ENCODE assay signal across 10 mouse cellular contexts in the genomic region with DNA sequence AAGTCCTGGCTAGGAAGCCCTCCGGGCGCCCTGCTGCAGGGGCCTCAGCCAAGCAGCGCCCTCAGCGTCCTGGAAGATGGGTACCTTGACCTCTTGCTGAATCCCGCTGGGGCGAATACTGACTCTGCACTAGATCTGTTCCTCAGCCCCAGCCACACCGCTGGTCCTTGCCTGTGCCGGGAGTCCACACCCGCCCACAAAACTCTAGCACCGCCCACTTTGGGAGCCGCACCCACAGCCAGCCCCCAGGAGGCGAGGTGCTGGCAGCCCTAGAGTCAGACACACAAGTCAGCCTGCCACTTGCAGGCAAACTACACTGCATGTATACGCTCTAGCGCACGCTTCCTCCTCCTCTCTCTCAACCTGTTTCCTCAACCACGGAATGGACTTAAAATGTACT. TPM values are rescaled to one million over a fixed set of nuclear protein-coding genes. Genes with fewer than 3 reads are reported as not detected.
DNase-seq lines count a peak whose midpoint lies in the region; ATAC-seq and TF ChIP-seq lines count a peak whose summit lies in the region.
"Had no signal": no experiment of that assay in that cellular context is flagged by ENCODE, and none has a peak within 500 bp of the region (broad histone marks: within the 10 kb centered on the region; RNA-seq: fewer than 3 reads in every experiment).

Gene Npy4r (minus strand): TSS at position 148 of the 400 bp plus-strand sequence.

- no peak within 1 kb of the TSS for H3K27ac ChIP-seq in hindbrain, embryonic 13.5 days
- H3K27ac ChIP-seq in limb, embryonic 14.5 days (replicated peaks; ENCODE audit: low read depth, low read length) = no peak within 1 kb of the TSS
- no peak within 1 kb of the TSS for H3K27ac ChIP-seq in midbrain, embryonic 13.5 days

- ATAC-seq in hindbrain, embryonic 13.5 days (ENCODE audit: low FRiP score) = no peak
- no peak for ATAC-seq in limb, embryonic 14.5 days (ENCODE audit: low FRiP score, low read depth)
- ATAC-seq in midbrain, embryonic 13.5 days = 0 out of 2 replicates have a peak, but pooled peaks have one; percentile 54

- H3K4me3 ChIP-seq in hindbrain, embryonic 13.5 days = no peak within 1 kb of the TSS
- no peak within 1 kb of the TSS for H3K4me3 ChIP-seq in limb, embryonic 14.5 days (replicated peaks; ENCODE audit: low read length)
- no peak within 1 kb of the TSS for H3K4me3 ChIP-seq in midbrain, embryonic 13.5 days (replicated peaks)

- peak; percentile 14 for DNase-seq in right cerebral cortex, adult 18-20 months
- DNase-seq in right cerebral cortex, postnatal 36 days (ENCODE audit: low spot score in 2 of 2) = no peak
- DNase-seq in gastrocnemius, adult 18-20 months (ENCODE audit: low spot score) = peak; percentile 60
- peak; percentile 16 for DNase-seq in limb, embryonic 14.5 days (ENCODE audit: low spot score)
- peak; percentile 4 to 25 for DNase-seq in thymus, postnatal 36 days
- no peak for DNase-seq in layer of hippocampus, adult 8-10 months (ENCODE audit: low spot score in 2 of 2)

- WGBS in hindbrain, embryonic 13.5 days = 21% methylated on average over 16 of the region's 16 CpGs
- 16% methylated on average over 14 of the region's 16 CpGs for WGBS in limb, embryonic 14.5 days
- 19% methylated on average over 16 of the region's 16 CpGs for WGBS in midbrain, embryonic 13.5 days

- 0 out of 2 replicates have a peak within 1 kb of the TSS, but pooled peaks have one; percentile 13 for H3K4me2 ChIP-seq in hindbrain, embryonic 13.5 days
- H3K4me2 ChIP-seq in limb, embryonic 14.5 days (replicated peaks; ENCODE audit: low read depth, low read length, severe bottlenecking) = peak within 1 kb of the TSS; percentile 32; the same call in 1 of the 2 replicates
- no peak within 1 kb of the TSS for H3K4me2 ChIP-seq in midbrain, embryonic 13.5 days (replicated peaks)

- no peak for TF ChIP-seq POLR2A in limb, embryonic 14.5 days (IDR thresholded peaks at IDR 0.05; ENCODE audit: borderline replicate concordance, extremely low read depth, insufficient read depth, insufficient read length)

- no peaks in the 10 kb centered on the region for H3K36me3 ChIP-seq in hindbrain, embryonic 13.5 days
- H3K36me3 ChIP-seq in limb, embryonic 14.5 days (ENCODE audit: control insufficient read depth, insufficient read depth, low read length) = no peaks in the 10 kb centered on the region
- no peaks in the 10 kb centered on the region for H3K36me3 ChIP-seq in midbrain, embryonic 13.5 days

- no peaks in the 10 kb centered on the region for H3K9me3 ChIP-seq in hindbrain, embryonic 13.5 days
- H3K9me3 ChIP-seq in limb, embryonic 14.5 days (ENCODE audit: control insufficient read depth, low read length) = no peaks in the 10 kb centered on the region
- H3K9me3 ChIP-seq in midbrain, embryonic 13.5 days = no peaks in the 10 kb centered on the region

- H3K27me3 ChIP-seq in hindbrain, embryonic 13.5 days = 0 out of 2 replicates have a peak, but pooled peaks cover 7% of the 10 kb centered on the region
- no peaks in the 10 kb centered on the region for H3K27me3 ChIP-seq in limb, embryonic 14.5 days (ENCODE audit: control insufficient read depth, insufficient read depth, low read length)
- 0 out of 2 replicates have a peak, but pooled peaks cover 3% of the 10 kb centered on the region for H3K27me3 ChIP-seq in midbrain, embryonic 13.5 days

- no peak within 1 kb of the TSS for H3K9ac ChIP-seq in hindbrain, embryonic 13.5 days
- H3K9ac ChIP-seq in limb, embryonic 14.5 days (ENCODE audit: low read depth, low read length, severe bottlenecking) = no peak within 1 kb of the TSS
- H3K9ac ChIP-seq in midbrain, embryonic 13.5 days (replicated peaks) = no peak within 1 kb of the TSS

- H3K4me1 ChIP-seq in hindbrain, embryonic 13.5 days (replicated peaks) = peaks cover 10% of the 10 kb centered on the region
- H3K4me1 ChIP-seq in limb, embryonic 14.5 days (ENCODE audit: control insufficient read depth, insufficient read depth, low read length) = peaks cover 5% of the 10 kb centered on the region; the same call in 1 of the 2 replicates
- H3K4me1 ChIP-seq in midbrain, embryonic 13.5 days (replicated peaks) = peaks cover 3% of the 10 kb centered on the region; the same call in 1 of the 2 replicates

RNA-seq across cellular contexts. Expression of gene Npy4r, which starts in this region (rescaled TPM):
- total RNA-seq in gastrocnemius, adult 18-20 months (2021) = under 1 TPM in 1 of 2 experiments, not detected in 1; 0.07 TPM
- 0.13 and 0.18 TPM in 2 replicates for polyA plus RNA-seq in hindbrain, embryonic 13.5 days (2015; fragmentation: Nextera tagmentation; extraction: Ambion mirVana)
- polyA plus RNA-seq in limb, embryonic 14.5 days (2012; rRNA removed) = 0.01 and 0.06 TPM in 2 replicates
- 0.06 TPM in 1 of 2 replicates, not detected in the other for polyA plus RNA-seq in limb, embryonic 14.5 days (2014; fragmentation: Nextera tagmentation; extraction: Ambion mirVana)
- polyA plus RNA-seq in midbrain, embryonic 13.5 days (2015; fragmentation: Nextera tagmentation; extraction: Ambion mirVana) = 0.11 and 0.14 TPM in 2 replicates
- total RNA-seq in layer of hippocampus, adult 8-10 months (2022) = not detected
- total RNA-seq: left cerebral cortex, postnatal 10 days; MEL had no signal

Comparison
In these comparisons a context has a peak if more than half of its experiments do, and no peak if none do; other contexts are left out.
1. DNase-seq: peak in right cerebral cortex, adult 18-20 months (single experiment) and thymus, postnatal 36 days (2 of 2); none in right cerebral cortex, postnatal 36 days (0 of 2) and layer of hippocampus, adult 8-10 months (0 of 2).
2. Peak in DNase-seq in gastrocnemius, adult 18-20 months; RNA of the gene not detected or under 1 TPM.
3. Peak in DNase-seq and H3K4me2 ChIP-seq in limb, embryonic 14.5 days; RNA of the gene not detected or under 1 TPM.
4. Peak in ATAC-seq in midbrain, embryonic 13.5 days; RNA of the gene not detected or under 1 TPM.